In the genomic region with DNA sequence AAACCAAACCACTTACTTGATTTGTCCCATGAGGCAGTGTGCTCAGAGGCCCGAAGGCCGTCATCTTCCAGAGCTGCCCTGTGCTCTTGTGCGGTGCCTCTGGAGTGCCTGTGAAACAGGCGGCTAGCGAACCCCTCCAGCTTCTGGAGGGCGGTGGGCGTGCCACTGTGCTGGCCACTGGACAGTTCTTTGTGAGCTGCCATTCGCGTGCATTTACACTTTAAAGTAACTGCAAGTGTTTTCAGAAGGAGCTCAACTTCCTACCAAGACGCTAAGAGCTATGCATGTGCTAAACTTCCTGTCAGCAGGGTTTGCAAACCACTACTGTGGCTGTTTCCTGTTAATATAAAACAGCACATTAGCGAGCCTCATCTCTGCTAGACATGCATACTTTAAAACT, we compare ENCODE assay signal across 8 mouse cellular contexts. TPM values are rescaled to one million over a fixed set of nuclear protein-coding genes. Genes with fewer than 3 reads are reported as not detected.
DNase-seq lines count a peak whose midpoint lies in the region; ATAC-seq and TF ChIP-seq lines count a peak whose summit lies in the region.

No protein-coding gene starts in this region.

- peak overlapping the region; percentile 94 for H3K27ac ChIP-seq in spleen, adult 2 months (ENCODE audit: insufficient read depth, low read length)
- H3K27ac ChIP-seq in forebrain, embryonic 16.5 days (ENCODE audit: low read length), result no peak overlapping the region
- peak overlapping the region; percentile 70 for H3K27ac ChIP-seq in liver, embryonic 16.5 days (ENCODE audit: low read length)

- TF ChIP-seq POLR2A in spleen, adult 2 months (IDR thresholded peaks at IDR 0.05; ENCODE audit: low read depth, low read length), result peak; percentile 23; the same call in 1 of the 2 replicates

- peak; percentile 51; the same call in 1 of the 2 replicates for ATAC-seq in forebrain, embryonic 16.5 days
- no peak for ATAC-seq in liver, embryonic 16.5 days (ENCODE audit: low read depth)
- ATAC-seq in neutrophil, adult 5-6 weeks (ENCODE audit: extremely low read depth, insufficient number of reproducible peaks, low FRiP score, poor library complexity, severe bottlenecking), result peak; percentile 45; the same call in 1 of the 2 replicates

- H3K4me3 ChIP-seq in spleen, adult 2 months (ENCODE audit: extremely low read depth, insufficient read depth, insufficient read length), result peak overlapping the region; percentile 64
- H3K4me3 ChIP-seq in forebrain, embryonic 16.5 days (replicated peaks; ENCODE audit: low read length), result no peak overlapping the region
- peak overlapping the region; percentile 46 for H3K4me3 ChIP-seq in liver, embryonic 16.5 days (ENCODE audit: low read depth, low read length)

- WGBS in spleen, adult 2 months, result under 1% methylated on average over 11 of the region's 11 CpGs
- WGBS in forebrain, embryonic 16.5 days, result 17% methylated on average over 11 of the region's 11 CpGs
- WGBS in liver, embryonic 16.5 days (ENCODE audit: insufficient replicate concordance), result 8% methylated on average over 11 of the region's 11 CpGs

- H3K9ac ChIP-seq in forebrain, embryonic 16.5 days (replicated peaks; ENCODE audit: low read depth, low read length), result 0 out of 2 replicates have a peak overlapping the region, but pooled peaks have one; percentile 13
- peak overlapping the region; percentile 50 for H3K9ac ChIP-seq in liver, embryonic 16.5 days (ENCODE audit: low read depth, low read length)

- H3K36me3 ChIP-seq in spleen, adult 2 months (ENCODE audit: control insufficient read depth, insufficient read depth, low read length), result no peaks in the 10 kb centered on the region
- H3K36me3 ChIP-seq in forebrain, embryonic 16.5 days (ENCODE audit: control insufficient read depth, insufficient read depth), result no peaks in the 10 kb centered on the region
- no peaks in the 10 kb centered on the region for H3K36me3 ChIP-seq in liver, embryonic 16.5 days (ENCODE audit: control insufficient read depth, insufficient read depth)

- H3K9me3 ChIP-seq in forebrain, embryonic 16.5 days (ENCODE audit: control insufficient read depth, low read length), result no peaks in the 10 kb centered on the region
- H3K9me3 ChIP-seq in liver, embryonic 16.5 days (replicated peaks; ENCODE audit: control insufficient read depth, low read length), result no peaks in the 10 kb centered on the region

- no peak for TF ChIP-seq CTCF in spleen, adult 2 months (IDR thresholded peaks at IDR 0.05; ENCODE audit: extremely low read depth, insufficient read depth, insufficient read length, insufficient replicate concordance)

- no peaks in the 10 kb centered on the region for H3K27me3 ChIP-seq in spleen, adult 2 months (ENCODE audit: control insufficient read depth, insufficient read depth, low read length)
- H3K27me3 ChIP-seq in forebrain, embryonic 16.5 days (replicated peaks; ENCODE audit: control insufficient read depth, insufficient read depth, low read length), result no peaks in the 10 kb centered on the region
- H3K27me3 ChIP-seq in liver, embryonic 16.5 days (ENCODE audit: control insufficient read depth, insufficient read depth, low read depth, low read length), result no peaks in the 10 kb centered on the region

- peak overlapping the region; percentile 19; the same call in 1 of the 2 replicates for H3K4me2 ChIP-seq in forebrain, embryonic 16.5 days (ENCODE audit: low read length)
- H3K4me2 ChIP-seq in liver, embryonic 16.5 days (ENCODE audit: low read depth, low read length), result peak overlapping the region; percentile 50

- peak; percentile 23 to 43 for DNase-seq in spleen, adult 2 months (ENCODE audit: low read depth in 1 of 2, low spot score in 2 of 2)
- DNase-seq in spleen, adult 12 weeks (ENCODE audit: low spot score), result no peak
- peak; percentile 78 for DNase-seq in induced T-regulatory cell, adult 2 months (ENCODE audit: low read depth)
- DNase-seq in cerebellum, adult 9-10 months, result no peak
- no peak for DNase-seq in frontal cortex, adult 2 months (ENCODE audit: extremely low spot score in 1 of 2, low spot score in 1 of 2)

- H3K4me1 ChIP-seq in spleen, adult 2 months (ENCODE audit: control insufficient read depth, insufficient read depth, insufficient read length), result peaks cover 11% of the 10 kb centered on the region
- peaks cover 13% of the 10 kb centered on the region for H3K4me1 ChIP-seq in forebrain, embryonic 16.5 days (replicated peaks; ENCODE audit: control insufficient read depth, insufficient read depth, low read length)
- H3K4me1 ChIP-seq in liver, embryonic 16.5 days (ENCODE audit: control insufficient read depth, low read depth, low read length), result peaks cover 22% of the 10 kb centered on the region

RNA-seq across cellular contexts. Expression of gene Prkacb, which starts 31.7 kb away (rescaled TPM):
- polyA plus RNA-seq in spleen, adult 2 months (2012; rRNA removed), result 21.8 and 24.3 TPM in 2 replicates
- 190 and 195 TPM in 2 replicates for polyA plus RNA-seq in forebrain, embryonic 16.5 days (2015; fragmentation: Nextera tagmentation; extraction: Ambion mirVana)
- polyA plus RNA-seq in liver, embryonic 16.5 days (2015; fragmentation: Nextera tagmentation; extraction: Ambion mirVana), result 12.4 and 12.6 TPM in 2 replicates
- 67.4 and 71.8 TPM in 2 replicates for total RNA-seq in neutrophil, adult 5-6 weeks (2017)
- 193 and 194 TPM in 2 replicates for polyA plus RNA-seq in frontal cortex, adult 2 months (2012; rRNA removed)

Comparison
In these comparisons a context has a peak if more than half of its experiments do, and no peak if none do; other contexts are left out.
1. DNase-seq: peak in spleen, adult 2 months (2 of 2) and induced T-regulatory cell, adult 2 months (single experiment); none in spleen, adult 12 weeks (single experiment), cerebellum, adult 9-10 months (single experiment) and frontal cortex, adult 2 months (0 of 2).